Mouse (Mus musculus) natural killer cell, adult 2 months (primary cell): ENCODE data around the gene Syngr2.
A peak's percentile ranks its signal among the peaks of the same experiment; 100 is the strongest.
"Not testable (repeated sequence)": the region's sequence is repeated elsewhere in the genome, so short reads cannot be mapped to it uniquely, and the experiment has no call there.

ENCODE experiments used
- DNase-seq, 2 experiments: peaks; one replicate each; pipeline ENCODE4 v3.0.0; 2022; ENCODE audit warnings: low spot score in 2 of 2

The Syngr2 gene

DNA sequence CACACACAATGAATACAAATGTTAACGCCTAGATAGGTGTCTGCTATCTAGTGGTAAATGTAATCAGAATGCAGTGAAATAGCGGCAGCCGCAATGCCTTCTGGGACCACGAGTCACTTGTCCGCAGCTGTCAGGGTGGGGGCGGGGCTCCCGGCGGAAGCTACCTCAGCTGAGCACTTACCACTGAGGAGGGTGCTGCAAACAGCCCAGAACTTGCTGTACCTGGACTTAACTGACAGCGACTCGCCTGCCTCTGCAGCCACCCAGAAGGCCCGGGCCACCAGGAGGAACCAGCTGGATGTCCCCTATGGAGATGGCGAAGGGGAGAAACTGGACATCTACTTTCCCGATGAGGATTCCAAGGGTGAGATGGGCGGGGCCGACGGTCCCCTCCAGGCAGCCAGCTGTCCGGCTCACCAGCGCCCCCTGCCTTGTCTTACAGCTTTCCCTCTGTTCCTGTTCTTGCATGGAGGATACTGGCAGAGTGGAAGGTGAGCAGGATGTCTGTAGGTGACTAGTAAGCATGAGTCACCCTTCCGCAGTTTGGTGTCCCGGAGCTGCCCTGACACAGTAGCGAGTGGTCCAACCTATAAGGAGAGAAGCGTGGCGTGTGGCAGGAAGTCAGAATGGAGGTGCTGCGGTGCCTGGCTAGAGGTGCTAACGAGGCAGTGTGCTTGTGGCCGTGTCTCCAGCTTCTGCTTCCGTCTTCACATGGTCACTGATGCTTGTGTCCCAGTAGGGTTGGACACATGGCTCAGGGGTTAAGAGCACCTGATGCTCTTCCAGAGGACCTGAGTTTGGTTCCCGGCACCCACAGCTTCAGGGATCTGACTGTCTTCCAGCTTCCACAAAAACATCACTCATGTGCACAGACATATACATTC lies 22.9 kb downstream of the Syngr2 start:
- DNase-seq = peak; percentile 89 to 92

DNA sequence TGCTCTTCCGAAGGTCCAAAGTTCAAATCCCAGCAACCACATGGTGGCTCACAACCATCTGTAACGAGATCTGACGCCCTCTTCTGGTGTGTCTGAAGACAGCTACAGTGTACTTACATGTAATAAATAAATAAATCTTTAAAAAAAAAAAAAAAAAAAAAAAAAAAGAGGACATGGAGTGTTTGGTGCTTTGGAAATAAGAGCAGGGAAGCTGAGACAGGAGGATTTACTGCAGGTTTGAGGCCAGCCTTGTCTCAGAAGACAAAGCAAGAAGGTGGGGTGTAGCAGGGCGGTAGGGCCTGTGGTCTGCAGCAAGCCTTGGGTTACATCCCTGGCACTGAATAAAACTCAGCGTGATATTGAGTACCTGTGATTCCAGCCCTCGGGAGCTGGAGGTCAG lies 24.0 kb downstream of the Syngr2 start:
- DNase-seq = not testable (repeated sequence)

DNA sequence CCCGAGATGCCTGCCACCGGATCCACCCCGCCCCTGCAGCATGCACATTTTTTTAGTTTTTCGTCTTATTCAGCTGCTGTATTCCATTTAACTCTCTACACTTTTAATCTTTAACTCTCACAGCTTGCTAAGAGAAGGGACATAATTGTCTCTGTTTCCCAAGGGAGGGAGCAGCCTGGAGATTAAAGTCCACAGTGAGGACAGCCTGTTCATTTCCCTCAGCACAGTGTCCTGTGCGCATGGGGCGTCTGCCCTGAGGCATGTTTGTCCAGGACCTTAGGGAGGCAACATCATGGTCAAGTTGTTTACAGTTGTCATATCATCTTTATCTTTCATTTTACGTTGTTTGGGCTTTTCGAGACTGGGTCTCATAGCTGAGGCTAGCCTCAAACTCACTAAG lies 24.6 kb downstream of the Syngr2 start:
- DNase-seq = no peak

DNA sequence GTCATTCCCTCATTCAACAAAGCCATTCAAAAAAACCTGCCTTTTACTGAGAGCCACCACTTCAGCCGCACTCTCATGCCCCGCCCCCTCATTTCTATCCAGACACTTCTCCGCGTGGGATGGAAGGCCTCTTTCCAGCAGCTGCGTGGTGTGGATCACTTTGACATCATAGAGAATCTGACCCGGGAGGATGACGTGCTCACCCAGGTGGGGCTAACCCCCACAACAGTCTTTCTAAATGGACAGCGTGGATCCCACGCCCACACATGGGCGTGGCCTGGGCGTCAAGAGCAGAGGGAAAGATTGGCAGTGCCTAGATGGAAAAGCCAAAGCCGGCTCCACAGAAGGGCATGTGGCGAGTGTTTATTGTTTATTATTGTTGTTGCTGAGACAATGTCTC lies 26.8 kb downstream of the Syngr2 start:
- DNase-seq = no peak

DNA sequence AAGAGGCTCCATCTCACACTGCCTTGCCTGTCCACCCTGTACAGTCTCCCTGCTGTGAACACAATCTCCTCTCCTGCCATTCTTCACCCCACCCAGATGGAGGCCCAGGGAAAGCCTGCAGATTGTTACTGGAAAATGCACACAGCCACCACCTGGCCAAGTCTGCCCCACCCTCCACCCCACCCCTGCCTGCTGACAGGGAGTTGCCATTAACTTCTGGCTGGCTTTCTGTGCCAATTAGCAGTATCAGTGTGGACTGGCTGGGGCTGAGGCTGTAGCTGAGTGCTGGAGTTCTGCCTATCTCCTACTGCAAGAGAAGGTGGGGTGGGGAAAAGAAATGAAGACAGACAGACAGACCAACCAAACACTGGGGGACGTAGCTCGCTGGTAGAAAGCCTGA lies 29.1 kb downstream of the Syngr2 start:
- no peak for DNase-seq

DNA sequence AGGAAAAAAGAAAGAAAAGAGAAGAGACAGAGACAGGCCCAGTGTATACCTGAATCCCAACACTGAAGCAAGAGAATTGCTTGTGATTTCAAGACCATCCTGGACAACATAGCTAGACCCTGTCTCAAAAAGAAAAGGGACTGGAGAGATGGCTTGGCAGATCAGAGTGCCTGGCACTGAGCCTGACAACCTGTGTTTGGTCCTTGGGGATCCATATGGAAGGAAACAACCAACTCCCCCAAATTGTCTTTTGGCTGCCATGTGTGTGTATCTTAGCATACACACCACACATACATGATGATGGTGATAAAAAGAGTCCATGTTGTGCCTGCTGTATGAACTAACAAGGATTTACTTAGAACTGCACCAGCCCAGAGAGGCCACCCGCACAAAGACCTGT lies 29.6 kb downstream of the Syngr2 start:
- no peak for DNase-seq

DNA sequence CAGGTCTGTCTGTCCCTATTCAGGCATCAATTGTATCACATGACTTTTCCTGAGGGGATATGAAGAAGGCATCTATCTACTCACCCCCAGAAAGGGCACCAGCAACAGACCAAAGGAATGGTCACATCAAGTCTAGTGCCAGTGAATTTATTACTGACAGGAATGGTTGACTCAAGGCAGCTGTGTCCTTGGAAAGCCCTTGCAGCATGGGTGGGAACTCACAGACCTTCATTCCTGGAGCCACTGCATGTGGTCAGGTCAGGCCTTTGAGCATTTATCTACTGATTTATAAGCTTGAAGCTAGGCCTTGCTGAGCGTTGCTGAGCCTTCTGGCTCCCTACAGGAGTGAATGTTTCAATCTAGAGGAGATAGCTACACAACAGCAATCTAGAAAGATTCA lies 31.4 kb downstream of the Syngr2 start:
- no peak for DNase-seq

DNA sequence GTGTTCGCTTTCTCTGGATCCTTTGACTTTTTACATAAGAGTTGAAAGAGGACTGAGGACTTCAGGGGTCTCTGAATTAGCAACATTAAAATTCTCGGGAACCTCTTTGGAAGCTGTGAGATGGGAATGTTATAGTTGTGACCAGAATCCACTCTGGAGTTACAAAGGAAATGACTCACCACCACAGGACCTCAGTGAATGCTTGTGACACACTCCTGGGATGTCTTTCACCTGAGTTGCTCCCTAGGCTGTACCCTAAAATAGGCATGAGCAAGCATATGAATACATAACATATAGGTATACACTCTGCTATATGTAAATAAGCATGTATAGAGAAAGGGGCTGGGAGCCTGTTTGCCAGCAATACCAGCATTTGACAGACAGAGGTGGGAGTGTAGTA lies 34.0 kb downstream of the Syngr2 start:
- DNase-seq = no peak

DNA sequence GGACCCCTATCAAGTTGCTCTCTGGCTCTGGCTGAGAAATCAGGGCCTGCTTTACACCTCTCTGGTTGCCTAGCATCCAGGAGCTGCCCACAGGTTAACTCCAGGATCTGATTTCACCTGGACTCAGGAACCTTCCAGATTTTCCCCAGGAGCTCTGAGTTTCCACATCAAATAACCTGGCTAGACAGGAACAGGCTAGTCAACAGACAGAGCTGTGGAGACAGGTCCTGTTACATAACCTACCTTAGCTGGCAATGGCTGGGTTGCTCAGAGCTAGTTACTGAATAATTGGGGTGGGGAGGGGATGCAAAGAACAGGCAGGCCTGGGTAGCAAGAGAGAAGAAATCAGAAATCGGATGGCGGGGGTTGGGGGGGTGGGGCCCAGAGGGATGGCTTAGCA lies 35.5 kb downstream of the Syngr2 start:
- DNase-seq = no peak

DNA sequence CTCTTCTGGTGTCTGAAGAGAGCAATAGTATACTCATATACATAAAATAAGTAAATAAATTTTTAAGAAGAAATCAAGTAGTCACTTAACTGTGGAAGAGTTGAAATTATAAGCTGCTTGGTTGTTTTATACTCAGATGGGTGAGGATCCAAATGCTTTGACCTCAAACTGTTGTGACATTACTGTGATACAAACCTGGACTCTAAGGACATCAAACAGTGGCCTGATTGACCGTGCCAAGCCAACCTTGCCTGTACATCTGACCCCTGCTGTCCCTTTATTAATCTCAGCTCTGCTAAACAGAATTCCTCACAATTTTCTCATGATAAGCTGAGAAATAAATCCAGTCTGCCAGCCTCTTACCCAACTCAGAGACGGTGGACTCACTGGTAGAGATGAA lies 36.2 kb downstream of the Syngr2 start:
- no peak for DNase-seq

DNA sequence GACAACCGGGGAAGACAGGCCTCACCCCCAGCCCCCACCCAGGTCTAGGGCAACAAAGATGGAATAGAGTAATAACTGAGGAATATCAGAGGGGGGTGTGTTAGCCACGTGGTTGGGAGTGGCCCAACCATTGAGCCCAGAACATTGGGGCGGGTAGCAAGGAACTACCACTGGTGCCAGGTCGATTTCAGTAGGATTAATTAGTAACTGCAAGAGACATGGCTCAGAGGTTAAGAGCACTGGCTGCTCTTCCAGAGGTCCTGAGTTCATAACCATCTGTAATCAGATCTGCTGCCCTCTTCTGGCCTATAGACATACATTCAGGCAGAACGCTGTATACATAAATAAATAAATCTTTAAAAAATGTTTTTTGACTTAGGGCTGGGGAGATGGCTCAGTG lies 37.2 kb downstream of the Syngr2 start:
- DNase-seq = no peak

DNA sequence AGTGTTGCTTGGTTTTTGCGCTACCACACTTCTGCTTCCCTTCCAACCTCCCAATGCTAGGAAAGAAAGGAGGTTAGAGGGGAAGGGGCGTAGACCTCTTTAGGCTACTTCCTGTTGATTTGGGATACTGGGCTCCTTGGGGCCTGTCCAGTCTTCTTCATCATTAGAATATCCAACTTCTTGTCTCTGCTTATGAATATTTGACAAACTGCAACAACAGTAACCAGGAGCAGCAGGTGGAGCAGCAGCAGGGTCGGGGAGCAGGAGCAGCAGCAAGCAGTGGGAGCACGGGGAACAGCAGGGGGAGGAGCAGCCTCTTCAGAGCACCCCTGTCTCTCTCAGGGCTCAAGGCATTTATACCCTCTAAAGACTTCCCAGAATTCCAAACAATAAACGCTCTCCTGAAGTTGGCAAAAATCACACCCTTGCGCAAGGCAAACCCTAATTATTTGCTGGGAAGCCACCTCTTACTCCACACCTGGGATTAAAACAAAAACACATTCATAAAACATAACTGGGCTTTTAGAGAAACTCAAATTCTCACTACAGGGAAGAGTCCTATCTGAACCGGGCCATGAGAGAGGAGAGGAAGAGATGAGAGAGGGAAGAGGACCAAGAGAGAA lies 38.2 kb downstream of the Syngr2 start:
- DNase-seq = no peak

DNA sequence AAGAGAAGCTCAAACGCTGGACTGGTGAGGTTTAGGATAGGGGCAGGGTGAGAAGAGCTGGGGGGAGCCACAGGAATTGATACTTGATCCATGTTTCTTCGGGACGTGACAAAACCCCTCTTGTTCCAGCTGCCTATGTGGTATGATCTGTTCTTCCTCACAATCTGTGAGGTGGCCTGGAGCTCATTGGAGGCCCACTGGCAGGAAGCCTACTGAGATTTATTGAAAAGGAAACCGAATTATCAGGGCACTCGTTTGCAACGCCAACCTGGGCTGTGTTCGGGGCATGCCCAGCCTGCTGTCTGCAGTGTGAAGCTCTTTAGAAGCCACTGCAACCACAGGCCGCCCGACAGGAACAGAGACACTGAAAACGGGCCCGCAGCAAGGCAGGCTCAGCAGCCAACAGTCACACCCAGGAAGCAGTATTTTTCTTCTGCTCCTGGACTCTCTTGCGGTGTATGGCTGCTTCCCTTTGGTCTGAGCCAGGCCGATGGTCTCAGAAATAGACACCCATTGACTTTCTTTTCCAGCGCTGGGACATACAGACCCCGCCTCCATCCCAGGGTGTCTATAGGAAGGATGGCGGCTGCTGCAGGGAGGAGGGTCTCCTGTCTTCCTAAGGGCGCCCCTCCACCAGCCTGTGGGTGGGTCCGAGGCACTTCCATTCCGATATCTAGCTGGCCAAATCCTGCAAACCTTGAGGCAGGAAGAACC lies 39.0 kb downstream of the Syngr2 start:
- peak; percentile 72 to 73 for DNase-seq

DNA sequence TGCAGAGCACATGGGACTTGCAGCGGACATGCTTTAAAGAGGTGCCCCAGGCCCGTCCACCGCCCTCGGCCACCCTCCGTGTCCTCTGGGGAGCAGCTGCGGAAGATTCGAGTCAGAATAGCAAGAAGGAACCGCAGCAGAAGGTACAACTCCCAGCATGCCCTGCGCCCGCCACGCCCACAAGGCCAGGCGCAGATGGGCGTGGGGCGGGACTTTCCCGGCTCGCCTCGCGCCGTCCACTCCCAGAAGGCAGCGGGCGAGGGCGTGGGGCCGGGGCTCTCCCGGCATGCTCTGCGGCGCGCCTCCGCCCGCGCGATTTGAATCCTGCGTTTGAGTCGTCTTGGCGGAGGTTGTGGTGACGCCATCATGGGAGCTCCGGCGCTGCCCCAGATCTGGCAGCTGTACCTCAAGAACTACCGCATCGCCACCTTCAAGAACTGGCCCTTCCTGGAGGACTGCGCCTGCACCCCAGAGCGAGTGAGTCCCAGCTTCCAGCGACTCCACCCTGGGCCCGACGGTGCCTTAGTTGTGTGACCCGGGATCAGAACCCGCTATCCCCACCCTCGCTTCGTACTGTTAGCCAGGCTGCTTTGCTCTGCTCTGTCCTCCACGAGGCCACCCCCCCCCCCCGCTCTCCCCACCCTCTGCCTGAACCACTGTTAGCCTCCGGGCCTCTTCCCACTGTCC lies 39.7 kb downstream of the Syngr2 start, which contains the start of gene Birc5:
Birc5 (plus strand) TSS at position 267 of the 687 bp plus-strand sequence.
- peak; percentile 95 to 97 for DNase-seq

DNA sequence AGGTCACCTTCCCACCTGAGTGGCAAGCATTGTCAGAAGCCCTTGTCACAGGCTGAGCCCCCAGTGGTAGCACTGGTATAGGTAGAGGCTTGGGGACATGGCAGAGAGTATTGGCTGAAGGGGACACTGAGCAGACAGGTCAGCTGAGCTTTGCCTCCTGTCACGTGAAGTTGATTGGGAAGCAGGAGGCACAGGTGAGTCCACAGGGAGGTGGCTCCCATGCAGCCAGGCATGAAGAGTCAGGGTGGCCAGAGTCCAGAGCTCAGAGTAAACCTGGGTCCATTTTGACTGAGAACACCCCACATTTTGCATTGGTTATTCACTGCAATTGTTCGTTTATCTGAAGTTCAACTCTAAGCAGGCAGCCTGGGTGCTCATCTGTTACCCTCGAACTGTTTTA lies 43.4 kb downstream of the Syngr2 start:
- no peak for DNase-seq

DNA sequence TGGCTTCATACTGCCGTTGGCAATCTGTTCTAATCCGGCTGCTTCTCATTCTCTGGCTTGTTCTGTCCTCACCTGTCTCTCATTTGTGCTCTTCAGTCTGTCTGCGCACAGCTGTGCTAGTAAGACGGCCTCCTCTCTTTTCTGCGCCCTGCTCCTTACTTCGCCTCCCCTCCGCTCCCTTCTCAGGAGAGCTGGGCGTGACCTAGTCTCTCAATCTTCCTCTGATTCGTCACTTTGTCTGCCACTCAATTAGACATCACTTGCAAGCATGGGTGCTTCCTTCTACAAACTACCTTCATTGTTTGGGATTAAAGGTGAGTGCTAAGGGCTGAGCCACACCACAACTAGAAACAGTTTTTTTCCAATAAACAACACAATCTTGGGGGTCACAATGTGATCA lies 44.8 kb downstream of the Syngr2 start:
- no peak for DNase-seq

DNA sequence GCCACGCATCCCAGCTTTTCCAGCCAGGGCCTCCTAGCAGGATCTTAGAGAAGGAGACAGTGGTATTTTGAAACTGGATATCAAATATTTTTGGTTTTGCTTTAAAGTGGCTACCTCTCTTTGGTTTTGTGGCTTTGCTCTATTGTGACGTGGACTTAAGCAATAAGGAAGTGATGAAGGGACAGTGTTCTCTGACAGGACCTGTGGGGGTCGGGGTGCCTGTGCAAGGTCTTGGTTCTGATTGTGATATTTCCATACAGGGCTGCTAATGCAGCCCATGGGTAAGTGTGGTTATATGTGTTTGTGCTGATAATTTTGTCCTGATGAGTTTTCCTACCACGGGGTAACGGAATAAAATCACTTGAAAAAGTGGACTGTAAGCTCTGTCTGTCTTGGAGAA lies 45.9 kb downstream of the Syngr2 start:
- DNase-seq = no peak

DNA sequence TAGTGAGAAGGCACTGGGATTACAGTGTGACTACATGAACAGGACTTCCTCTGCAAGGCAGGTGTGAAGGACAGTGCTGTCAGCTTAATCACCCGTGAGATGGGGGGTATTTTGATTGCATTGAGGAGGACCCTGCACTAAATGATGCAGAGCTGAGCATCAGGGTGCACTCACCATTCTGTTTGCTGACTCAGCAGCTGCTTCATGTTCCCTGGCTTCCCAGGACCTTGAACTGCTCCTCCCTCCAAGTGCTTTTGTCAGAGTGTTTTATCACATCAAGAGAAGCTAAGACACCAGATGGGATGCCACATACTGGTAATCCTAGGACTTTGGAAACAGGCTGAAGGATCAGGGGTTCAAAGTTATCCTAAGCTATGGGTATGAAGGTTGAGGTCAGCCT lies 46.5 kb downstream of the Syngr2 start:
- DNase-seq = no peak

DNA sequence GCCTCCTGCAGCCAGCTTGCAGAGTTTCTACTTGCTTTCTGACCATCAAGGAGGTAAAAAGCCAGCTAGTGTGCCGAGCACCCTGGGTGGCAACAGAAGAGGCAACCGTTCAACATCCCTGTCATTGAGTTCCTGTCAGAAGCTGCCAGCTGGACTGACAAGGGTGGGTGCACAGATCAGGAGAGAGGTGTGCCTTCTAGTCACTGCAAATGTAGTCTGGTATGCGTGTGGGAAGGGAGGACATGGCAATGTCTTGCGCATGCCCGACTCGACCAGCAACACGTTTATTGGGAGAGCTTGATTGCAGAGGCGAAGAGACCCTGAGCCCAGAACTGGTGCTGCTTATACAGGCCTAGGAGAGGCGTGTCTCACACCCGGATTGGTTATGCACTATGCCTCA lies 48.0 kb downstream of the Syngr2 start:
- no peak for DNase-seq

DNA sequence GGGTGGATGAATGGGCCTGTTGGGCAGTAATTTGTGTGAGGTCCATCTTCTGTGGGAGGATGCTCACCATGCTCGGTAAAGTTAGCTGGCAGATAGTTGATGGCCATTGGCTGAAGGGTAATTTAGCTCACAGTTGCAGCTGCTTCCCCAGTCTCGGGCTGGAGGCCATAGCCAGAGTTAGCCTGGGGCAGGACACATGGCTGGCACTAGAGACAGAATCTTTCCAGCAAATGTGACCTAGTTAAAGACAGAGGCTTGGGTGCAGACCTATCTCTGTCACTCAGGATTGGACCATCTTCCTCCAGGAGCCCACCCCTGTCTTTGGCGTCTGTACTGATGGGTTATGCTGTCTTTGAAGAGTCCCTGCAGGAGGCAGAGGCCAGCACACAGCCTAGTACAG lies 48.9 kb downstream of the Syngr2 start:
- DNase-seq = no peak

DNA sequence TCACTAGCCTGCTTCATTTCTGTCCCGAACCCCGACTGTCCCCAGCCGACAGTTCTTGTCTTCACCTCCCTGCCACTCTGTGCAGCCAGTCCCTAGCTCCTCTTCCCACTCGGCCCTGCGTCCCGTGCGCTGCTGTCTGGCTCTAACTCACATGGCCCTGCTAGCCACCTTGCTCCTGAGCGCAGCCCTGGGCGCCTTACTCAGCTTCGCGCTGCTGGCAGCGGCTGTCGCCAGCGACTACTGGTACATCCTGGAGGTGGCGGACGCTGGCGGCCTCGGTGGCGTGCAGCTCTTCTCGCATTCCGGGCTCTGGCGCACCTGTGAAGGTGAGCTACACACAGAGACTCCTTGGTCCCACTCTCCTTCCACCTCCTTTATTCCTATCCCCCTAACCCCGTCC lies 51.1 kb downstream of the Syngr2 start, which contains the start of gene Tmem235:
Tmem235 (plus strand) TSS at position 152 of the 400 bp plus-strand sequence.
- no peak for DNase-seq
